Mouse (Mus musculus) hindbrain, embryonic 11.5 days (tissue): ENCODE results near the gene 5031439G07Rik. TPM values are rescaled to one million over a fixed set of nuclear protein-coding genes. Genes with fewer than 3 reads are reported as not detected.
A peak's percentile ranks its signal among the peaks of the same experiment; 100 is the strongest.
"Not testable (repeated sequence)": the region's sequence is repeated elsewhere in the genome, so short reads cannot be mapped to it uniquely, and the experiment has no call there.

Experiments
- ATAC-seq: fragments of 200-750 bp; cut with Nextera tagmentation; 2 replicates; pipeline ENCODE4 v1.8.0; 2017; ENCODE audit warnings: mild to moderate bottlenecking, moderate TSS enrichment, moderate library complexity; ENCODE audit not compliant: low FRiP score
- DNase-seq: peaks from one replicate; pipeline ENCODE4 v3.0.0-alpha.2; 2015; ENCODE audit warnings: low spot score
- H3K27ac ChIP-seq: fragments of 300-500 bp; sonication (generic); 2 replicates; pipeline ENCODE4 v1.5.1; 2014; ENCODE audit warnings: mild to moderate bottlenecking, low read depth, low read length
- H3K27me3 ChIP-seq: fragments of 300-500 bp; sonication (generic); 2 replicates; pipeline ENCODE4 v1.6.1; 2014; ENCODE audit warnings: mild to moderate bottlenecking, low read length, moderate library complexity, mixed read lengths; ENCODE audit not compliant: control insufficient read depth, insufficient read depth
- H3K36me3 ChIP-seq: fragments of 300-500 bp; sonication (generic); 2 replicates; pipeline ENCODE4 v1.6.1; 2014; ENCODE audit warnings: mild to moderate bottlenecking, low read length, moderate library complexity, mixed read lengths; ENCODE audit not compliant: control insufficient read depth, insufficient read depth
- H3K4me1 ChIP-seq: fragments of 300-500 bp; sonication (generic); replicated peaks from 2 replicates; pipeline ENCODE4 v1.6.1; 2014; ENCODE audit warnings: low read length, mixed read lengths; ENCODE audit not compliant: control insufficient read depth, insufficient read depth
- H3K4me2 ChIP-seq: fragments of 300-500 bp; sonication (generic); replicated peaks from 2 replicates; pipeline ENCODE4 v1.6.1; 2014; ENCODE audit warnings: mild to moderate bottlenecking, low read depth, low read length
- H3K4me3 ChIP-seq: fragments of 300-500 bp; sonication (generic); 2 replicates; pipeline ENCODE4 v1.5.1; 2014; ENCODE audit warnings: low read depth, low read length
- H3K9ac ChIP-seq: fragments of 300-500 bp; sonication (generic); 2 replicates; pipeline ENCODE4 v1.6.1; 2014; ENCODE audit warnings: low read depth, low read length
- H3K9me3 ChIP-seq: fragments of 300-500 bp; sonication (generic); 2 replicates; pipeline ENCODE4 v1.6.1; 2016; ENCODE audit warnings: low read length; ENCODE audit not compliant: control insufficient read depth
- WGBS: fragments of 180-500 bp; shearing (Covaris S2); extraction: QIAGEN DNeasy Blood & Tissue Kit; methylation state at CpG from one replicate; pipeline ENCODE4 v1.1.7; 2014; 5-methylcytosine and 5-hydroxymethylcytosine counted together
- polyA plus RNA-seq: library from polyadenylated mRNA; unstranded; fragments of >200 nt; fragmentation: Nextera tagmentation; extraction: Ambion mirVana; gene quantifications from 2 replicates; pipeline ENCODE4 v1.2.1, GENCODE M21; 2014

5031439G07Rik gene
- polyA plus RNA-seq, 1 experiment from 2014 or later, result 12.9 TPM

DNA sequence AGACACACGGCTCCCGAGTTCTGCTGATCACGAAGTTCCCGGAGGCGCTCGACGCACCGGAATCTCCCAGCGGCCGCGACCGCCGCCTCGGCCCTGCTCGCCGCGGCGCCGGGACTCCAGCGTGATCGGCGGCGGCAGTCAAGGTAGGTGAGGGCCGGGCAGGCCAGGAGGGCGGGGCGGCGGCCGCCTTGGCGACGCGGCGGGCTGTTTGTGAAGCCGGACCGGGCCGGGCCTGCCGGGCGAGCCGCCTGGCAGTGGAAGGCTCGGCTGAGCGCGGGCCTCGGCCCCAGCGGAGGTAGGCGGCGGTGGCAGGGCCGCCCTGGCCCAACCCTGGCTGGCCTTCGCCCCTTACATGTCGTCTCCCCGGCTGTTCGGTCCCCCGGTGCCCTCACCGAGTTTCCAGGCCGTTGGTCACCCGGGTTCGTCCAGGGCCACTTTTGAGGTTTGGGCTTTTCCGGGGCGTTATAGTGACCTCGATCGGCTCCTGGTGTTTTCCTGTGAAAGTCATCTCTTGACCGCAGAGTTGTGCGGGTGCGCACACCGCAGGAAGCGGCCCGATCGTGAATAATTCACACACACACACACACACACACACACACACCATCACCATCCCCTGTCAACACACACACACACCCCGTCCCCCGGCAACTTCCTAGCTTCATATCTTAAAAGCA is 64.7 kb downstream of the 5031439G07Rik start:
- no peak for DNase-seq

DNA sequence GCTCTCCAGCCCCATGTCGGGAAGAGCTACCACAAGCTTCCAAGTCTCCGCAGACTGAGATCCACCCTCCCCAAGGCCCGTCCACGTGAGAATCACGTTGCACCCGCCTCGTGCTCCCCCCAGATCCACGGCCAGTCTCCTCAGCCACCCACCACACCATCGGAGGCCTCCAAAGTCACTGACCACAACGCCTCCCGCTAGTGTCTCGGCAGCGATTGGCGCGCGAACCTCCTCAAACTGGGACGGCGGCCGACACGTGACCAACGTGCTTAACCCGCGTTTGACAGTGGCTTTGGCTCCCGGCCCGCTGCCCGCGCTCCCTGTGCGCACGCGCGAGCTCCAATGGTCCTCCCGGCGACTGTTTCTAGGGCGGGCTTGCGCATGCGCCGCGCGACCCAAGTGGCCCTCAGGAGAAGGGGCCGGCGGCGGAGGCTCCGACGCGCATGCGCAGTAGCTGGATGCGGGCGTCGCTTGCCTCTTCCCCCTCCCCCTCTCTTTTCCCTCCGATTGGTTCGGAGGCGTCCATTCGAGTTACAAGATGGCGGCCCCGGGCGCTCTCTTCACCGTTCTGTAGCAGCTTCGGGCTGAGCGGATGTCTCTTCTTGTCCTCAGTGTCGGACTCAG is 65.4 kb downstream of the 5031439G07Rik start, which contains the start of gene Nup50:
Gene Nup50 (plus strand): TSS at position 528 of the 624 bp plus-strand sequence.
- Histone ChIP-seq H3K4me1 (peaks cover 4% of the 10 kb centered on the region; the same call in 1 of the 2 replicates), H3K4me2 (peak within 1 kb of the TSS; percentile 90), H3K4me3 (peak within 1 kb of the TSS; percentile 99), H3K9ac (peak within 1 kb of the TSS; percentile 96), H3K27me3 (no peaks in the 10 kb centered on the region), H3K36me3 (no peaks in the 10 kb centered on the region), H3K9me3 (no peaks in the 10 kb centered on the region), H3K27ac (peak within 1 kb of the TSS; percentile 95)
- ATAC-seq, result peak; percentile 92
- WGBS, result under 1% methylated on average over 59 of the region's 60 CpGs
- peak; percentile 100 for DNase-seq

More for the DNA sequence above, 64.7 kb downstream of the 5031439G07Rik start:
- H3K27ac ChIP-seq, result peak overlapping the region; percentile 95
- H3K4me2 ChIP-seq, result peak overlapping the region; percentile 77
- H3K9me3 ChIP-seq, result no peaks in the 10 kb centered on the region
- H3K4me1 ChIP-seq, result peaks cover 4% of the 10 kb centered on the region; the same call in 1 of the 2 replicates
- peak overlapping the region; percentile 99 for H3K4me3 ChIP-seq
- H3K36me3 ChIP-seq, result peaks cover 2% of the 10 kb centered on the region; the same call in 1 of the 2 replicates
- H3K27me3 ChIP-seq, result no peaks in the 10 kb centered on the region
- ATAC-seq, result peak; percentile 72
- WGBS, result under 1% methylated on average over 49 of the region's 68 CpGs
- H3K9ac ChIP-seq, result peak overlapping the region; percentile 96

DNA sequence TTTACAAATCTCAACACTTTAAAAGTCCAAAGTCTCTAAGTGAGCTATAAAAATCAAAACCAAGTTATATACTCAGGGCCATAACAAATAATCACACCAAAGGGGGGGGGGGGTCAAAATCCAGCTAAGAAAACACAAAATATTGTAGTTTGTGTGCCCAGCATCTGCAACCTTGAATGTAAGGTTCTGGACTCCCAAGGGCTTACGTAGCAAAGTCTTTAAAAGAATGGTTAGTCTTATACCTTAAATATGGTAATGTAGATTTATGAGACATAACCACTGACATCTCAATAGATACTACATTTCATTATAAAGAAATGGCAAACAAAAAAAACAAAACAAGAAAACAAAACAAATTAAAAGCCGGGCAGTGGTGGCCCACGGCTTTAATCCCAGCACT is 68.4 kb downstream of the 5031439G07Rik start, which contains the start of gene Gm29666:
Gene Gm29666 (minus strand): TSS at position 101 of the 400 bp plus-strand sequence.
- Histone ChIP-seq H3K36me3 (no peaks in the 10 kb centered on the region), H3K4me3 (no peak within 1 kb of the TSS), H3K27me3 (no peaks in the 10 kb centered on the region), H3K27ac (no peak within 1 kb of the TSS), H3K4me1 (peaks cover 4% of the 10 kb centered on the region; the same call in 1 of the 2 replicates), H3K4me2 (no peak within 1 kb of the TSS), H3K9me3 (no peaks in the 10 kb centered on the region), H3K9ac (no peak within 1 kb of the TSS)
- no peak for ATAC-seq
- no peak for DNase-seq
- WGBS, result 97% methylated on average over 3 of the region's 3 CpGs

DNA sequence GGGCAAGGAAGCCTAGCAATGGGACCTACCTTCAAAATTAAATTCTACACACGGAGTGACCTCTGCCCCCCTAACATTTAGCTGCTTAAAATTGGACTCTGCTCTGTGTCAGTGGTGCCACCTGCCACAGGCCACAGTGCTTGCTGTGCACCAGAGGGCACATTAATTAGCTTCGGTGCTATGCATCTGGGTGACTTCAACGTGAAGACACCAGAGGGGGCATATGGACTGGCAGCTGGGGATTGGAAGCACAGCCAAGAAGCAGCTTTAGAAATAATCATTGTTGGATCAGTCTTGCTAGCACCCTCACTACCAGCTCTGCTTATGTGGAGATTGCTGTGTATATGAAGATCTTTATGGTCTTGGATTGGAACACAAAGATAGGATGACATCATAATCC is 75.2 kb downstream of the 5031439G07Rik start:
- H3K9ac ChIP-seq, result no peak overlapping the region

DNA sequence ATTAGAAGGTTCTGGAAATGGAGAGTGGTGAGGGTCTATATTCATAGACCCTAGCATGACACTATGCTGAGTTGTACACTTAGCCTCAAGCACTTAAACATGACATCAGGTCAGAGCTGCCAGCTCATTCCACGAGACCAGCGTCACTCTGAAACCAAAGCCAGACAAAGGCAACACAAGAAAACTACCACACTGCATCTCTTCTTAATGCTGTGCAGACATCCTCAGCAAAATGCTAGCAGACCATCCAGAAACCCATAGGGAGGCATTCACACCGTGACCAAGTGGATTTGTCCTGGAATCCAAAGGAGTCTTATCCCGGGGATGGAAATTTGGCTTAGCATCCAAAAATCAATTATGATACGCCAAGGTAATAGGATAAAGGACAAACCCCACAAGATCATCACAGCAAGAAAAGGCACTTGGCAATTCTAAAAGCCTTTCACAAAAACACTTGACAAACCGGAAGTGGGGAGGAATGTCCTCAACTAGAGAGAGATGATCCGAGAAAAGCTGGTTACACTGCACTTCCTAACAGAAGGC is 84.4 kb downstream of the 5031439G07Rik start:
- ATAC-seq (no peak), DNase-seq (no peak)
- Histone ChIP-seq H3K9ac (no peak overlapping the region), H3K4me3 (no peak overlapping the region), H3K27me3 (no peaks in the 10 kb centered on the region), H3K27ac (no peak overlapping the region), H3K36me3 (no peaks in the 10 kb centered on the region), H3K4me2 (no peak overlapping the region), H3K4me1 (no peaks in the 10 kb centered on the region), H3K9me3 (no peaks in the 10 kb centered on the region)
- WGBS, result 64% methylated on average over 7 of the region's 7 CpGs

More for the DNA sequence above, 75.2 kb downstream of the 5031439G07Rik start:
- DNase-seq (no peak), ATAC-seq (no peak)
- H3K9me3 ChIP-seq, result no peaks in the 10 kb centered on the region
- no peak overlapping the region for H3K4me2 ChIP-seq
- no peak overlapping the region for H3K4me3 ChIP-seq
- no peaks in the 10 kb centered on the region for H3K27me3 ChIP-seq
- no peaks in the 10 kb centered on the region for H3K4me1 ChIP-seq
- WGBS, result 87% methylated on average over 3 of the region's 3 CpGs
- H3K27ac ChIP-seq, result no peak overlapping the region
- no peaks in the 10 kb centered on the region for H3K36me3 ChIP-seq

DNA sequence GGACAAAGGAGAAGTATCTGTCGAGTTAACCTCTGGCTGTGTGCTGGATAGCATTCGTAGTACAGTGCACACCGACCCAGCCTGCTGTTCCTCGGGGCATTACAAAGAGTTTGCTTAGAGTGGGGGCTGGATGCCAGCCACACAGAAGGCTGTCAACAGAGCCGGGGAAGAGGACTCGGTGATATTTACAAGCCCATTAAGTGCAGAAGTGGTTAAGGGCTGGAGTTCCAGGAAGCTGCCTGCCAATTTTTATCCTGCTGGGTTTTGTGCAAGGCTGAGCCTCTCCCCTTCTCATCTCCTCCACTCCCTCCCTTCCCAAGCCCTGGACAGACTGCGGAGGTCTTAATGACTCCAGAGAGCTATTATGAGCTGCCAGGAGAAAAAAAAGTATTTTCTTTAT is 90.3 kb downstream of the 5031439G07Rik start:
- H3K9me3 ChIP-seq, result no peaks in the 10 kb centered on the region
- H3K4me1 ChIP-seq, result no peaks in the 10 kb centered on the region
- H3K27ac ChIP-seq, result no peak overlapping the region
- H3K36me3 ChIP-seq, result no peaks in the 10 kb centered on the region
- no peak overlapping the region for H3K4me3 ChIP-seq
- no peak for DNase-seq
- no peak overlapping the region for H3K9ac ChIP-seq
- H3K27me3 ChIP-seq, result no peaks in the 10 kb centered on the region
- no peak overlapping the region for H3K4me2 ChIP-seq
- no peak for ATAC-seq
- WGBS, result 70% methylated on average over 7 of the region's 7 CpGs

DNA sequence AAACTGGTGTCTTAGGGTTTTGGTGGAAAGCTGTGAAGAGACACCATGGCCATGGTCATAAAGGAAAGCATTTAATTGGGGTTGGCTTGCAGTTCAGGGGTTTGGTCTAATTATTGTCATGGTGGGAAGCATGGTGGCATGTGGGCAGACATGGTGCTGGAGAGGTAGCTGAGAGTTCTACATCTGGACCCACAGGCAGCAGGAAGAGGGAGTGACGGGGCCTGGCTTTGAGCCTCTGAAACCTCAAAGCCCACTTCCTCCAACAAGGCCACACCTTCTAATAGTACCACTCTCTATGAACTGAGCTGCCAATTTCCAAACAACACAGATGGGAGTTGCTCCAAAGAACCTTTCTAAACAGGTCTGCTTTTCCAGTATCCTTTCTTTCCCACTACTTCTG is 91.7 kb downstream of the 5031439G07Rik start:
- H3K9me3 ChIP-seq, result no peaks in the 10 kb centered on the region
- H3K27ac ChIP-seq, result no peak overlapping the region
- no peaks in the 10 kb centered on the region for H3K36me3 ChIP-seq
- no peaks in the 10 kb centered on the region for H3K27me3 ChIP-seq
- H3K4me3 ChIP-seq, result no peak overlapping the region
- ATAC-seq (no peak), DNase-seq (no peak)
- H3K4me1 ChIP-seq, result no peaks in the 10 kb centered on the region
- H3K9ac ChIP-seq, result no peak overlapping the region
- H3K4me2 ChIP-seq, result no peak overlapping the region
- WGBS, result 86% methylated on average over 1 of the region's 1 CpGs

DNA sequence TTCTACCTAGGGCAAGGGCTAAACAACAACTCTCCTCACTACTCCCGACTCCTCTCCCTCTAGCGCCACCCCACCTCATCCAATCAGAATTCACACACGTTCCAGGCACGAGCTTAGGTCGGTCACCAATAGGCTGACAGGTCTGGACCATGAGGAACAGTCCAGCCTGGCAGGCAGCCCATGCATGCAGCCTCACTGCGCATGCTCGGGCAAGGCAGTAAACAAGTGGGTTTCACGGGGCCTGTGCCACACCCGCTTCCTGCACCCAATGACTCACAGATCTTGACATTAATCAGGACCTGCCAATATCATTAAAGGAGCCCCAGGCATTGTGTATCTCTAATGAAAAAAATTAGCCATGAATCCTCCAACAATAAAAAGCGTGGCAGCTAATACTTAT is 92.1 kb downstream of the 5031439G07Rik start:
- not testable (repeated sequence) for H3K27me3 ChIP-seq, H3K4me3 ChIP-seq, H3K9me3 ChIP-seq, H3K4me2 ChIP-seq, H3K9ac ChIP-seq, ATAC-seq, DNase-seq, H3K4me1 ChIP-seq, H3K27ac ChIP-seq, H3K36me3 ChIP-seq
- WGBS, result 80% methylated on average over 10 of the region's 10 CpGs
